Mouse (Mus musculus) erythroblast, embryonic 14.5 days (primary cell): ENCODE results near the gene Klhl21. TPM values are rescaled to one million over a fixed set of nuclear protein-coding genes. Genes with fewer than 3 reads are reported as not detected.

Experiments
- H3K27me3 ChIP-seq: 2 replicates; pipeline ENCODE4 v1.6.1; 2012; ENCODE audit warnings: inconsistent platforms; ENCODE audit not compliant: control insufficient read depth
- H3K36me3 ChIP-seq: 2 replicates; pipeline ENCODE4 v1.6.1; 2012; ENCODE audit warnings: mild to moderate bottlenecking, inconsistent platforms; ENCODE audit not compliant: control insufficient read depth
- H3K4me1 ChIP-seq: 2 replicates; pipeline ENCODE4 v1.6.1; 2012; ENCODE audit warnings: inconsistent platforms; ENCODE audit not compliant: control insufficient read depth
- H3K4me3 ChIP-seq: replicated peaks from 2 replicates; pipeline ENCODE3; 2012; ENCODE audit warnings: moderate library complexity, mild to moderate bottlenecking, inconsistent platforms
- H3K9me3 ChIP-seq: 2 replicates; pipeline ENCODE4 v1.6.1; 2012; ENCODE audit warnings: low read length, inconsistent platforms, mixed read lengths; ENCODE audit not compliant: control insufficient read depth
- GATA1 ChIP-seq: IDR thresholded peaks from 2 replicates; pipeline ENCODE4 v1.6.1; 2012; ENCODE audit warnings: low read length, inconsistent platforms, mixed read lengths
- TAL1 ChIP-seq: IDR thresholded peaks from 3 replicates; pipeline ENCODE4 v1.6.1; 2012; ENCODE audit warnings: low read length, inconsistent platforms, mixed read lengths
- polyA plus RNA-seq: library from polyadenylated mRNA; stranded (reverse); fragments of >175 nt; gene quantifications from 2 replicates; pipeline ENCODE4 v1.2.3, GENCODE M21; 2012

Gene Klhl21
- polyA plus RNA-seq, result 0.97 and 1.1 TPM in 2 replicates

DNA sequence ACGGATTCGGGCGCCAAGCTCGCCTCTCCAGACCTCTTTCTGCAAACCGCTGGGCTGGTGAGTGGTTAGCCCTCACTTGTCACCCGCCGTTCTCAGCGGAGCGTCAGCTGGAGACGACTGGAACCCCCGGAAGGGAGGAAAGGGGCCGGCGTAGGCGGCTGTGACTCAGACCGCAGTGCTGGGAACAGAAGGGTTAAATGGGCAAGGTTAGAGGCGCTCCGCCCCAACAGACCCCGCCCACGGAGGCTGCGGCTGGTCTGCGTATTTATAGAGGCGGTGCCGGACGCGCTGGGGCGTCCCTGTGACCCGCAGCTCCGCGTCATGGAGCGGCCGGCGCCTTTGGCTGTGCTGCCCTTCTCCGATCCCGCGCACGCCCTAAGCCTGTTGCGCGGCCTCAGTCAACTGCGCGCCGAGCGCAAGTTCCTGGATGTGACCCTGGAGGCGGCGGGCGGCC, at the start of gene Klhl21:
Gene Klhl21 (plus strand): TSS at position 182 of the 454 bp plus-strand sequence.
- peak within 1 kb of the TSS; percentile 84 for H3K4me3 ChIP-seq
- peaks cover 62% of the 10 kb centered on the region for H3K4me1 ChIP-seq
- peaks cover 34% of the 10 kb centered on the region for H3K27me3 ChIP-seq
- peaks cover 2% of the 10 kb centered on the region; the same call in 1 of the 2 replicates for H3K9me3 ChIP-seq
- H3K36me3 ChIP-seq, result peaks cover 24% of the 10 kb centered on the region
- no peak for TF ChIP-seq GATA1
- TF ChIP-seq TAL1, result no peak

DNA sequence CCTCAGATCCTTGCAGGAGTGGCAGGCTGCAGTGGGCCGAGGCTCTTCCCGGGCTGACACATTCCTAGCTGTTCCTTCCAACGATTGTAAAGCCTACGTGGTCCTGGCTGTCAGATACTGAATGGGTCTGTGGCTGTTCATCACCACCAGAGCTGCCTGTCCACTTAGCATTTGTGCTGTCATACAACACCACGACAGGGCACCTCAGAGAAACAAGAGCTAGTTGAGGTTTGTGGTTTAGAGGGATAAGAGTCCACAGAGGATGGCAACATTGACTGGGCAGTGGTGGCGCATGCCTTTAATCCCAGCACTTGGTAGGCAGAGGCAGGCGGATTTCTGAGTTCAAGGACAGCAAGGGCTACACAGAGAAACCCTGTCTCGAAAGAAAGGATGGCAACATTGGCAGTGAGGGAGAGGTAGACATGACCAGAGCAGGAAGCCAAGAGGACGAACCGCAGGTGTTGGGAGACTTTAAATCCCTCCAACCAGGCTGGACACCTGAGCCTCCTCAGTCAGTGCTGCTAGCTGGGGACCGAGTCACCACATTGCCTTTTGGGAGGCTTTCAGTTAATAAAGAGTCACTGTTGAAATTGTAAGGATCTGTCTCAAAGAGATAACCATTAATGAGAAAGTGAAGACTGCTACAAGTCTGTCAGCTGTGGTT, 48.6 kb upstream of the Klhl21 start:
- peak overlapping the region; percentile 32 for H3K4me3 ChIP-seq
- H3K4me1 ChIP-seq, result peaks cover 97% of the 10 kb centered on the region
- no peak for TF ChIP-seq TAL1
- no peak for TF ChIP-seq GATA1
- no peaks in the 10 kb centered on the region for H3K27me3 ChIP-seq
- H3K36me3 ChIP-seq, result peaks cover 96% of the 10 kb centered on the region
- H3K9me3 ChIP-seq, result peaks cover 10% of the 10 kb centered on the region

DNA sequence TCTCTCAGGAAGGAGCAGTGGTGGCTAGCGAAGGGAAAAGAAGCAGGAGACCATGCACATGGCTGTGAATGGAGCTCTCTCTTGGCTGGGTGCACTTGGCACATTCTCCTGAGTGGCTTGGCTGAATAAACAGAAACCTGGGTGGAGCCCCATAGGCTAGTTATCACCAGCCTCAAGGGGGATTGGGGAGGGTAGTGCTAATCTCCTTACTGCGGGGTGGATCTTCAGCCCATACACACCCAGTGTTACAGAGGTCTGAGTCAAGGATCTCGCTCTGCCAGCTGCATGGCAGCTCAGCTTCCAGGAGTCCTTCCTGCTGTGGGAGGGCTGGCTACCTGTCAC, 48.1 kb upstream of the Klhl21 start:
- Histone ChIP-seq H3K4me3 (peak overlapping the region; percentile 32), H3K9me3 (peaks cover 12% of the 10 kb centered on the region), H3K4me1 (peaks cover 96% of the 10 kb centered on the region), H3K36me3 (peaks cover 95% of the 10 kb centered on the region), H3K27me3 (no peaks in the 10 kb centered on the region)
- TF ChIP-seq TAL1 (peak; percentile 87), GATA1 (peak; percentile 88)

DNA sequence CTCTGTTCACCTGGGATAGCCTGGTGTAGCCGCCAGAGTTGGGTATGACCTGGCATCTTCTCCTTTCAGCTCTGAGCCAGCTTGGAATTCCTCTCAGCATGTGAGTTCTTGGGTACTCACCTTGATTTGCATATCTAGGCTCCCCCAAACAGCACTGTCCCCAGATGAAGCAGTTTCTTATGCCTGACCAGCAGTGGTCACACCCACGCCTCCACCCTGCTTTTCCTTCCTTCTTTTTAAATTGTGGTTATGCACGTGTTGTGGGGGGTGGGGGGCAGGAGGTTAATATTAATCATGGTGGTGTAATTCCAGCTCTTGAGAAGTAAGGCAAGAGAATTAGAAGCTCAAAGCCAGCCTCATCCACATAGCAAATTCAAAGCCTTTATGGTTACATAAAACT, 45.8 kb upstream of the Klhl21 start:
- peaks cover 95% of the 10 kb centered on the region for H3K36me3 ChIP-seq
- H3K4me3 ChIP-seq, result peak overlapping the region; percentile 39
- H3K9me3 ChIP-seq, result peaks cover 12% of the 10 kb centered on the region
- H3K27me3 ChIP-seq, result no peaks in the 10 kb centered on the region
- H3K4me1 ChIP-seq, result peaks cover 84% of the 10 kb centered on the region
- TF ChIP-seq GATA1, result no peak
- TF ChIP-seq TAL1, result no peak

- no peaks in the 10 kb centered on the region for H3K27me3 ChIP-seq
- no peak overlapping the region for H3K4me3 ChIP-seq
- TF ChIP-seq TAL1 (no peak), GATA1 (no peak)
- peaks cover 96% of the 10 kb centered on the region for H3K36me3 ChIP-seq
- H3K4me1 ChIP-seq, result peaks cover 73% of the 10 kb centered on the region
- peaks cover 13% of the 10 kb centered on the region for H3K9me3 ChIP-seq
Measured at GRCm38 (mm10) chr4:151968204-151968921, 40.2 kb upstream of the Klhl21 start.

GRCm38 (mm10) chr4:151972221-151972967, 36.2 kb upstream of the Klhl21 start:
- TF ChIP-seq TAL1 (no peak), GATA1 (no peak)
- peaks cover 99% of the 10 kb centered on the region for H3K36me3 ChIP-seq
- H3K27me3 ChIP-seq, result no peaks in the 10 kb centered on the region

DNA sequence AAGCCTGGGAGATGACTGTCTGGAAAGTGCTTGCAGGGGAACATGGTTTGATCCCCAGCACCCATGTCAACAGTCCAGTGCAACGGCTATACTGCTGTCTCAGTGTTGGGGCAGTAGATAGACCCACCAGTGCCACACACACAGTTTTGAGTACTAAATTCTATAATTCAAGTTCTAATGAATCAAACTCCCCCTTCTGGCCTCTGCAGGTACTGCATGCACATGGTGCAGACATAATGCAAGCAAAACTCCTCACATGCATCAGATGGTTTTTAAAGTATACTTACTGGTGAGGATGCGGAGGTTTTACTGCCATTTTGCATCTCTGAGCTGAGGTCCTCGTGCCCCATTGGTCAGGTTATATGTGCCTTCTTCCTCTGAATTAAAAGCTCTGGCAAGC, 33.2 kb upstream of the Klhl21 start:
- TF ChIP-seq GATA1 (no peak), TAL1 (no peak)
- Histone ChIP-seq H3K9me3 (peaks cover 16% of the 10 kb centered on the region), H3K27me3 (no peaks in the 10 kb centered on the region), H3K4me3 (no peak overlapping the region), H3K36me3 (peaks cover 98% of the 10 kb centered on the region), H3K4me1 (peaks cover 50% of the 10 kb centered on the region)

More at GRCm38 (mm10) chr4:151972221-151972967, 36.2 kb upstream of the Klhl21 start:
- Histone ChIP-seq H3K4me3 (no peak overlapping the region), H3K4me1 (peaks cover 64% of the 10 kb centered on the region), H3K9me3 (peaks cover 16% of the 10 kb centered on the region)

DNA sequence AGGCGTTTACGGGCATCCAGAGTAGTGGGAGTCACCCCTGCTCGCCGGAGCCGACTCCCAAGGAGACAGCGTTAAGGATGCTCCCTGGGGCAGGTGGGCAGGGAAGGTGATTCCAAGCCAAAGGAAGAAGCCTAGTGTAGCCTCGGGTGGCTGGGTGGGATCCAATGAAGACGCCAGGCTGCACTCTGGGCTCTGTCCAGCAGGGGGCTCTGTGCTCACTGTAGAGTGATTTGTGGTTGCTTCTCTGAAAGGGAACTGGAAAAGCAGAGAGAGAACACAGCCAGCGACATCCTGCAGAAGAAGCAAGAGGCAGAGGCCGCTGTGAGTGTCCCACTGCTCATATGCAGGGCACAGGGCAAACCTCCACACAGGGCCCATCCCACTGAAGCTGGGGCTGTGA, 30.9 kb upstream of the Klhl21 start:
- no peak for TF ChIP-seq GATA1
- TF ChIP-seq TAL1, result no peak
- peaks cover 36% of the 10 kb centered on the region for H3K4me1 ChIP-seq
- peaks cover 98% of the 10 kb centered on the region for H3K36me3 ChIP-seq
- H3K9me3 ChIP-seq, result peaks cover 16% of the 10 kb centered on the region
- H3K4me3 ChIP-seq, result no peak overlapping the region
- no peaks in the 10 kb centered on the region for H3K27me3 ChIP-seq

GRCm38 (mm10) chr4:151980699-151981098, 27.9 kb upstream of the Klhl21 start:
- Histone ChIP-seq H3K4me3 (no peak overlapping the region), H3K4me1 (peaks cover 19% of the 10 kb centered on the region), H3K36me3 (peaks cover 87% of the 10 kb centered on the region), H3K27me3 (no peaks in the 10 kb centered on the region), H3K9me3 (no peaks in the 10 kb centered on the region)
- TF ChIP-seq TAL1, result no peak
- TF ChIP-seq GATA1, result no peak
